Mouse (Mus musculus) spleen, postnatal 10 days (tissue): ENCODE data around the gene Zfp282.
"Not testable (repeated sequence)": the region's sequence is repeated elsewhere in the genome, so short reads cannot be mapped to it uniquely, and the experiment has no call there.

ENCODE experiments used
- DNase-seq, 2 experiments: peaks; one replicate each; pipeline ENCODE4 v3.0.0; 2021 to 2022; ENCODE audit warnings: low spot score in 2 of 2

Zfp282 gene

DNA sequence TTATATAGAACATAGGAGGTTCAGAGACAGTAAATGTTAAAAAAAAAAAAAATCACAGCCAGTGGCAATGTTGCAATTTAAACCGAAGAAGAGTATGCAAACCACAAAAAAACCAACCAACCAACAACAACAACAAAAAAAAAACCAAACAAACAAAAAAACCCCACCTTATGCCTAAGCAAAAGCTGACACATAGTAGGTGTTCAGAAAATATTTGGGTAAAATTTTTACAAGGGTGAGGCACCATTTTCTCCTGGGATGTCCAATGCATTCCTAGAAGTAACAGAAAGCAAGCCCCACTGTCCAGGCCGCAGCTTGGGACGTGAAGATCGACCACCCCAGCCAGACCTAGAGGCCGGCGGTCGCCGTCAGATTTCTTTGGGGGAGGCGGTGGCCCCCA is at the start of gene Zfp282:
Zfp282 (plus strand) TSS at position 147 of the 400 bp plus-strand sequence.
- DNase-seq = no peak

DNA sequence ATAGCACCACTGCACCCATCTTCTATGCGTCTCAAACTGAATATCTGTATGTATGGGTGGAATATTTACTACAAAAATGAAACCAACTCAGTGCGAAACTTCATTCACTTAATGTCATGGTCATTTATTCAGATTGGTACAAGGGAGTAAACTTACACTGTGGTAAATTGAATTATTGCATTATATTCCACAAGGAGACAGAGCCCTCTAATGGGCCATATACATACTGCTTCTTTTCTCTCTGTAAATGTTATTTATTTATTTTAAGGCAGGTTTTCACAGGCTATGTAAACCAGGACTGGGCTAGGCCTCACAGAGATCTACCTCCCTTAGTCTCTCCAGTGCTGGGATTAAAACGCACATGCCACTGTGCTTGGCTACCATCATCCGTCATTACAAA is 49.5 kb upstream of the Zfp282 start:
- no peak for DNase-seq

DNA sequence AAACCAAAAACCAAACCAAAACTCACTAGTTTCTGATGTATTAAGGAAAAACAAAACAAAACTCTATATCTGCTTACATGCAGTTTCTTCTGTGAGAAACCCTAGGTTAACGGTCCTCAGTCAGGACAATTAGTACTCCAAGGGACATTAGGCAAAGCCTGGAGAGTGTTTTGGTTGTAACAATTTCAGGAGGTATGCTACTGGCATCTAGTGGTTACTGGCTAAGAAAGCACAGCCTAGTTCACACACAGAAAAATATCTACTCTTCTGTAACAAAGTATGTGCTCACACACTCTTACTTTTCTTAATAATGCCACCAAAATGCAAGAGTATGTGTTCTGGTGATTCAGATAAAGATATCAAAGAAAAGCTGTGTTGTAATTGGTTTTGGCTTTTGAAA is 48.1 kb upstream of the Zfp282 start:
- no peak for DNase-seq

DNA sequence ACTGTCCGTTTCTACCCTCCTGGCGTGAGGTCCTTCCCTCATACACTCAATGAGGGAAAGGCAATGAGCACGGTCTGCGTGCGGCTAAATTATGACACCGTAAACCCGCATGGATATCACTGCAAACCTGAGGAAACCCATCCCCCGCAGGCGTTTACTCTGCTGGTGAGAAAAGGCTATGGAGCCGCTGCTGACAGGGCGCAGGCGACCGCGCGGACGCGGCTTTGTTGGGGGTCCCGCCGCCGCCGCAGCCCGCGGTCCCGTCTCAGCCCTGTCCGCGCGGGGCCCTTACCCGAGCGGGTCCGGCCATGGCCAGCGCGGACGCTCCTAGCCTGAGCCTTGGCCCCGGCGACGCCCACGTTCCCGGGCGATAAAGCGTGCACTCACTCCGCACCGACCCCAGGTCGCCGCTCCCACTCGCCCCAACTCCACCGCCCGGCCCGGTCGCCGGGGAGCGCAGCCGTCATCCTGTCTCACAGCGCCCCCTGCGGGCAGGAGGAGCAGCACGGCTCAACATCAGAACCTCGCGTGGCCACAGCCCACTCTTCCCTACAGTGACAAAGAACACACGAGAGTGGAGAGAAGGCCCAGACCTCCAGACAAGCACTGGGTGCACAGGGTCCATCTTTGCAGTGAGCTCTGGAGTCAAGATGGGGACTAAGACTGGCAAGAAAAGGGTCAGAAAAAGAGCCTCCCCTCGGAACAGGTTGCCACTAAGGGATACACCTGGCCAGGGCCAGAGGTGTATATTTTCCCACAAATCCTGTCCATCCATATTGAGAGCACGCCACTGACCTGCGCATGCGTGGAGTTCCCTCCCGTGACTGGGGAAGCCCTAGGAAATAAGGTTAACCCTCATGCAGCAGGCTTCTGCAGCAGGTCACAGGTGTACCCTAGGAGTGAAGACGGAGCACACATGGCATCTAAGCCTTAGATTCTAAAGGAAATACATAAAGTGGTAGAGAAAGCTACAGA is 46.6 kb upstream of the Zfp282 start, which contains the start of gene Zfp786:
Zfp786 (minus strand) TSS at position 764 of the 975 bp plus-strand sequence.
- peak; percentile 92 to 96 for DNase-seq

DNA sequence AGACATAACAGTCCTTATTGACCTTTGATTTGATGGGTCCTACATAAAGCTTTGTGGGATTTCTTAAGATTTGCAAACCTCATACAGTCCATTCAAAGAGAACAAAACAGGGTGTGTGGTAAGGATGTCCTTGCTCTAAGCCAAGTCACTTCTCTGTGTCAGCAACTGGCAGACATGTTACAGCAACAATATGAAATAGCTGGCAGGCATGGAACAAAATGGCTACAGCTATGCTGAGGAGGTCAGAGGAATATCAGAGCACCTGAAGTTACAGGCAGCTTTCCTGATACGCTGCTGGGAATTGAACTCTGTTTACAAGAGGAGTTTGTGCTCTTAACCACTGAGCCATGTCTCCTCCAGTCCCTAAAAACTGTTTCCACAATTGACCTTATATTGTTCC is 44.8 kb upstream of the Zfp282 start:
- DNase-seq = no peak

DNA sequence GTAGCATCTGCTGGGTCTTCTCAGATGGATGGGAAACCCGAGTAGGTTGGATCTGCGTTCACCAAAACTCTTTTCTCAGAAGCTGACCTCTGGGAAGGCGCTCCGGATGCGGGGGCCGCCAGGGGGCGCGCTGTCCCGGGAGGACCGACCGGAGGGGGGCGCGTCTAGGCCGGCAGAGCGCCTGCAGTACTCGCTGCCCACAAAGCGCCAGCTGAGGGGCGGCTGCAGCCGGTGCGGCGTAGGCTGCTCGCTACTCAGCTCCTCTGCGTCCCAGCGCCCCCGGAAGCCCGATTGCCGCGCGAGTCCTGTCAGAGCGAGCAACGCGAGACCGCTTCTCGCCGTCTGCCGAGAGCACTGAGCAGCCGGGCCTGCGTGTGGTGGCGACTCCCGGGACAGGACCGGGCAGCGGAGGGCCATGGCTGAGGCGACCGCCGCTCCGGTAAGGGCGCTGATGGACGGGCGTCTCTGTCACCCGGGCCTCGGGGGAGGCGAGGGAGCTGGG is 41.5 kb upstream of the Zfp282 start, which contains the start of gene Zfp398:
Zfp398 (plus strand) TSS at position 180 of the 502 bp plus-strand sequence.
- DNase-seq = peak; percentile 96 to 97

DNA sequence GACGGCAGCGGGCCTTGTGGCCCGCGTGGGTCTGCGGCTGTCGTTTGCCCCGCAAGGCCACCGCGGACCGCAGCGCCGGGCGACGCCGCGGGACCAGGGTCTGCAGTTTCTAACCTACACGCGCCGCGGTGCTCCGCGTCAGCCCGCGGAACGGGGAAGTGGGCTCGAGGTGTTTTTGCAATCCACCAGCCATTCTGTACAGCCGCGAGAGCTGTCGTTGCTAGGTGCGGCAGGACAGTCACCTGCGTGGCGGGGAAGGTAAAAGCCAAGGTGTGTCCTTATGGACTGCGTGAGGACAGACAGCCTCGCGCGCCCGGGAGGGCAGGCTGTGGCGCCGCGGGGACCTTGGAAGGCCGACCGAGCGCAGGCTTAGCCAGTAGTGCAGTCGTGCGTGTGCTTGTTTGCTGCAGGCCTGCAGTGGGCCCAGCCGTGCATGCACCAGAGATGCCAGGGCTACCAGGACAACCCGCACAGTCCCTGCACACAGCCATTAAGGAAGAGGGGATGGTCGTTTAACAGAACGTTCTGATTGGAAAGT is 41.0 kb upstream of the Zfp282 start:
- peak; percentile 64 to 75 for DNase-seq

DNA sequence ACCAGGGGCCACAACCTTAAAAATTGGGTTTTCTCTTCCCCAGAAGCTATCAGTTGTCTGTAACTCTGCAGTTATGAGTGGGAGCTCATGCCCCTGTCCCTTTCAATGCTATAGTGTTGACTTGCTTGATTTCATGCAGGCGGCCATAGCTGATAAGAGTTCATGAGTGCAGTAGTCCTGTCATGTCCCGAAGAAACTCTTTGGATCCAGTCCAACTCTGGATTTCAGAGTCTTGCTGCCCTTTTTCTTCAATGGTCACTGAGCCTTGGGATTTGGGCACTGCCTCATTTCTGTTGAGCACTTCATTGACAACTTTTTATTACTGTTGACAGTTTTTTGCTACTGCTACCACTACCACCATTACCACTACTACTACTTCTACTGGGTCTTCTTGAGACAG is 39.4 kb upstream of the Zfp282 start:
- no peak for DNase-seq

DNA sequence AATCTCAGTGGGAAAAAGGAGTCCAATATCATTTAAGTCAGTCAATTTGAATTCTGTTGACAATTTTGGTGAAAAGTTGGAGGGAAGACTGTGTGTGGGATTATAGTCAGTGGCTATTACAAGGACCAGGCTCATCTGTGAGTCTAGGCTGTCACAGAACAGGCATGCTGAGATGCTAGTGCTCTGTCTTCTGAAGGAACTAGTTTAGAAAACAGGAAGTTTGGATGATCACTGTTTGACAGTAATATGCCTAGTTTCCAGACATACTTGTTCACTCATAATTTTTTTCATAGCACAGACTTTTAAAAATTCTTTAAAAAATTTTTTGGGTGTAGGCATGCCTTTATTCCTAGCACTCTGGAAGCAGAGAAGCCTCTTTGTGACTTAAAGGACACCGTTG is 35.9 kb upstream of the Zfp282 start:
- no peak for DNase-seq

DNA sequence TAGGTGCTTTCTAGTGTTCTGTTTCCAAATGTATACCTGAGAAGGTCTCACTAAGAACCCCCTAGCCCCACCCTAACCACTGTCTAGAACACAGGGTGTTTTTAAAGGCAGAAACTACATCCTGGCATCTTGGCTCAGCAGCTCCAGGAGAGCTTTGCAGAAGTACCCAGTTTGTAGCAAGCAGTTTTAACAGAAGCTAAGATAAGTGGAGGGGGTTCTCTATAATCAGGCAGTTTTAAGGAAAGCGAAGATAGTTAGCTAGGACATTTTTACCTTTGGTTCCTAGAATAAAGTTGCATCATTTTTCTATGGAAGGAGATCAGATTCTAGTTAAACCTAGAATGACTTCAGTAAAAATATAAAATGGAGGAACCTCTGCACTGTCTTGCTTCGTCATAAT is 35.2 kb upstream of the Zfp282 start:
- no peak for DNase-seq

DNA sequence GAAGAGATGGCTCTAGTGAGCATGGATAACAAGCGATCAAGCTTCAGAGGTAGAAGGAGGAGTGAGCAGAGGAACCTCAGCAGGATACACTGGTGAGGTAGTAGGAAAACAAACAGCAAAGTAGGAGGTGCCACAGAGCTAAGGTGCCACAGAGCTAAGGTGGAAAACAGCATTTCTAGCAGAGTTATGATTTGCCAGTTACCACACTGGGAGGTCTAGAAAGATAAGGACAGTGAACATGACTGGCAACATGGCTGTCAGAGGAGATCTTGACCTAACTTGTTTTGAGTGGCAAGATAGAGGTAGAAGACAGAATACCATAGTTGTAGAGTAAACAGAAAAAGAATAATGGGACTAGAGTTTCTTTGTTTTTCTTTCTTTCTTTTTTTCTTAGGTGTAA is 34.7 kb upstream of the Zfp282 start:
- DNase-seq = no peak

DNA sequence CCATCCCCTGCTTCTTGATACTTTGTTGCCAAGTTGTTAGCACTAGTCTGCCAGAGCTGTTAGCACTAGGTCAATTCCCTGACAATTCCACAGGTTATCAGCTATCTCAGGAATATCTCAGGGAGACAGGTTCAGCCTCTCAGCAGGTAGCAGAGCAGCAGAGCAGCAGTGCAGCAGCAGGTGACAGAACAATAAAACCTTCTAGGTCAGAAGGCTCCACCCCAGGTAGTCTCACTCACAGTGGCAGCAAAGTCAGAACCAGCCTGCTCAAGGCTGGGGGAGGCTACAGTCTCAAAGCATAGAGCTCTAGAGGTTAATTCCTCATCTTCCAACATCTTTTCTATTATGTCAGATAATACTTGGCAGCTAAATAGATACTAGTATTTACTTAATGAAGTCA is 31.2 kb upstream of the Zfp282 start:
- DNase-seq = no peak

DNA sequence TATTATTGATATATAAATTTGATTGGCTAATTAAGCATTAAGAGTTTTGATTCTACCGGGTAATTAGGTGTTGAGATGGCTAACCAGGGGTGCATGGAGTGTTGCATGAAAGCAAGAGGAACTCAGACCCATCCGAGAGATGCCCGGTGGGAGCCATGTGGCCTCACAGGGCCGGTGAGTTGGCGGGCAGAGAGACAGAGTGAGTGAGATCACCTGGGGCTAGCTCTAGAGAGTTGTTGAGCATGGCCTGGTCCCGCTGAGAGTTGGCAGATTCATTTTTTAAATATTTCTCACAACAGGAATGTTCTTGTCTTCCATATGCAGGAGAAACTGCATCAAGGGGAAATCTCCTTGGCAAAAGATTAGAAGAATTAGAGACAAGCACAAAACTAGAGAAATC is 19.8 kb upstream of the Zfp282 start:
- DNase-seq = no peak

DNA sequence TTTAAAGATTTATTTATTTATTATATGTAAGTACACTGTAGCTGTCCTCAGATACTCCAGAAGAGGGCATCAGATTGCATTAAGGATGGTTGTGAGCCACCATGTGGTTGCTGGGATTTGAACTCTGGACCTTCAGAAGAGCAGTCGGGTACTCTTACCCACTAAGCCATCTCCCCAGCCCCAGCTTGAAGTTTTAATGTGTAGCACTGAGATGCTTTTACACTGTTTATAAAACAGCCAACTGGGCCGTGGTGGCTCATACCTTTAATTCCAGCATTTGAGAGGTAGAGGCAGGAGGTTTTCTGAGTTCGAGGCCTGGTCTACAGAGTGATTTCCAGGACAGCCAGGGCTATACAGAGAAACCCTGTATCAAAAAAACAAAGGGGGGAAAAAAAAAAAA is 19.3 kb upstream of the Zfp282 start:
- DNase-seq = not testable (repeated sequence)

DNA sequence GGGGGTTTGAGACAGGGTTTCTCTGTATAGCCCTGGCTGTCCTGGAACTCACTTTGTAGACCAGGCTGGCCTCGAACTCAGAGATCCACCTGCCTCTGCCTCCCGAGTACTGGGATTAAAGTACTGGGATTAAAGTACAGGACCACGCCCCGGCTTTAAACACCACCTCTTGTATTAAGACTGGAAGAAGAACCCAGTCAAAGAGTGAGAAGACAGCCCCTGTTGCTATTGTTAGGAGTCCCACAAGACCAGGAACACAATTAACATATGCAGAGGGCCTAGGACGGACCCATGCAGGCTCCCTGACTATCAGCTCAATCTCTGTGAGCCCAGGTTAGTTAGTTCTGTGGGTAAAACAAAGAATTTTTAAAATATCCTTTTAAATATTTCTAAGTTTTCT is 4.7 kb upstream of the Zfp282 start:
- DNase-seq = no peak

DNA sequence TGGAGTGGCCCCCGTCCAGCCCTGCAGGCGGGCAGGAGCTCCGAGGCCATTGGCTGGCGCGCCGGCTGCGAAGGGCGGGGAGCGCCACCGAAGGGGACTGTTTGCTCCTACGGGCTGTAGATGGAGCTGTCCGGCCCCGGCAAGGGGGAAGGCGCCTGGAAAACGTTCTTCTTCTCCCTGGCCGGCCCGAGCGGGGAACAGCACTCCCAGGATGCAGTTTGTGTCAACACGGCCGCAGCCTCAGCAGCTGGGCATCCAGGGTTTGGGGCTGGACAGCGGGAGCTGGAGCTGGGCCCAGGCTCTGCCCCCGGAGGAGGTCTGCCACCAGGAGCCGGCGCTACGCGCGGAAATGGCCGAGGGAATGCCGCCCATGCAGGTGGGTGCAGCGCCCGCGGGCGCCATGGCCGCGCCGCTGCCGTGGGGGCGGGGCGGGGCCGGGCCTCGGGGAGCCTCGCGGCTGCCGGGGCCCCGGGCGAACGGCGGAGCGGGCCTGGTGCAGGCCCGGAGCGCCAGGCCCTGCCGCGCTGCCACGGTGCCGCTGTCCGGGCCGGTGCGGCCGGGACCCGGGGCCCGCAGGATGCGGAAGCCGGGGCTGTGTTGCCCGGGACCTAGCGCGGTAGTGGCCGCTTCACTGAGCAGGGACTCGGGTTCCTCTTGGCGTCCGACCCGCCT is 593 bp downstream of the Zfp282 start:
- peak; percentile 86 to 88 for DNase-seq

DNA sequence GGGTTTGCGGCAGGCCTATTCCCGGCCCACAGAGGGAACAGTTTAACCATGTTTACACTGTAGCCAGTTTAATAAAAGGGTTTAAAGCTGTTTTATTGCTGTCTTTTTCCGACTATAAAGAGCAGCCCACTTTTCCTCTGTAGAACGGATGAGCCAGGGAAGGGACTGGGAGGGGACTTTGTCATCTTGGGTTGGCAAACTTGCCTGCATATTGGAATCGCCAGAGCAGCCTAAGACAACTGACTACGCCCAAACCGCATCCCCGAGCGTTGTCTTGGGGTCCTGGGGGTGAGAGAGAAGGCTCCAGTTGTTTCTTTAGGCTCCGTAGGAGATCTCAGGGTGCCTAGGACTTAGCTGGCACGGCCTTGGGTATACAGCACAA is 1.1 kb downstream of the Zfp282 start:
- peak in 1 of 2 experiments; percentile 32 for DNase-seq

DNA sequence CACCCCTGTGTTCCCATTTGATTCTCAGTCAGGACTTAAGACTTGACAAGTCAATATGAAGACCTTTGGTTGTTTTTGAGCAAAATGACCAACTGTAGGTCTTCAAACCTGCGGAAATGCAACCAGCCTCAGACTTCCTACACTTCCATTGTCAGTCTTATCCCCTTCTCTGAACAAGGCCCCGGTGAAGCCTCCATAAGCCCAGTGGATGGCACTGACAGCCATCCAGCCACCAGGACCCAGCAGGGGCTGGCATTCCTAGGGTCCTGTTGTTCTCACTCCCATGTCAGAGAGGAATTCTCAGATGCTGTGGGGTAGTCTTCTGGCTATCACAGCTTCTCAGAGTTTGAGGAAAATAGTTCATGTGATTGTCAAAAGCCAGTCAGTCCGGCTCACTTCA is 1.6 kb downstream of the Zfp282 start:
- DNase-seq = no peak

DNA sequence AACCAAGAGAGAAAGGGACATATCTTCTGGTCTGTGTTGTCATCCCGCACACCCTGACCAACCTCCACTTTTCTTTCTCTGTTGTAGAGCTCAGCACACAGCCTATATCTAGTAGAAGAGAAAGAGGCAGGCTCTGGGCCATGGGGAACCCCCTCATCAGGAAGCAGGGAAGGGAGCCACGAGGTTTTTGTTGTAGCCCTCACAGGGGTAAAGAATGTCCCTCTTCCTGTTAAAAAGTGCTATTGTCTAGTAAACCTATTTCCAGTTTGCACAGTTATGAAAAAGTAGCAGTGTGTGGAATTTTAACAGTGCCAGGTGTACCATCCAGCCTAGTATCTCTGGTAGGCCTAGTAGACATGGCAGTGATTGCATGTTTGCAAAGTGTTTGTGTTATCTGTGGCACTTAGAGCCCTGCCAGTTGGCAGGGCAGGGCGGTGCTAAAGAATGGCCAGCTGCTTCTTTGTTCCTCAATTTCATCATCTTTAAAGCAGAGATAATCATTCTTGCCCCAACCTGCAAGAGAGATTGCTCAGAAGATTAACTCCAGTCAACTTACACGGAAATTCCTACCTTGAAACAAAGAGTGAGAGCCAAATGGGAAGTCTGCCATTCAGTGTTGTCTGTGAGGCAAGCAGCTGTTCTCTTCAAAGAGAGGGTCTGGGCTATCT is 2.2 kb downstream of the Zfp282 start:
- no peak for DNase-seq

DNA sequence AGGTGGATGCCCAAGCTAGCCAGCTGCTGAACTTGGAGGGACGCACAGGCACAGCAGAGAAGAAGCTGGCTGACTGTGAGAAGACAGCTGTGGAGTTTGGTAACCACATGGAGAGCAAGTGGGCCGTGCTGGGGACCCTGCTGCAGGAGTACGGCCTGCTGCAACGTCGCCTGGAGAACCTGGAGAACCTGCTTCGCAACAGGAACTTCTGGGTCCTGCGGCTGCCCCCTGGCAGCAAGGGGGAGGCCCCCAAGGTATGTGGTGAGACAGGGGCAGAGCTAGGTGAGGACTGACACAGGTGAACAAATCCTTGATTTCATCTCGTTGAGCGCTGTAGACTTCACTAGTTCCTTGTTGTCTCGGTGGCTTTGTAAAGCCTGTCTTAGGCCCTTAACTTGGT is 3.2 kb downstream of the Zfp282 start:
- DNase-seq = no peak

DNA sequence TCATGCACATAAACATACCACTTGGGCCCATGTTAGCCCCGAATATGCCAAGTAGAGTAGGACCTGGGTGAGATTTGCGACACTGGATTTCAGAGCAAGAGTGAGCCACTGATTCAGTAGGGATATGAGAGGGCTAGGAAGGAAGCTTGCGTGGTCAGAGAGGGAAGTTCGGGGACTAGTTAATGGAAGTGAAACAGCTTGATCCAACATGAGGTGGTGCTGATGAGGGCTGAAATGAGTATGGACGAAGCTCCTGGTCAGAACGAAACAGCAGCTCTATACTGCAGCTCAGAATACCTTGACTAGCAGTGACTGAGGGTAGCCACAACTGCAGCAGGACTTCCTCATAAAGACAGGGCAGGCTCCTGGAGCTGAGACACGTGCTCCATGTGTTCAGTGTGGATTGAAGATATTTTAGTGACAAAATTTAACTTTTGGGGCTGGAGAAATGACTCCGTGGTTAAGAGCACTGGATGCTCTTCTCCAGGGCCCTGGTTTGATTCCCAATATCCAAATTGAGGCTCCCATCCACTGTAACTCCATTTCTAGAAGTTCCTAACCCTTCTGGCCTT is 11.9 kb downstream of the Zfp282 start:
- DNase-seq = no peak

DNA sequence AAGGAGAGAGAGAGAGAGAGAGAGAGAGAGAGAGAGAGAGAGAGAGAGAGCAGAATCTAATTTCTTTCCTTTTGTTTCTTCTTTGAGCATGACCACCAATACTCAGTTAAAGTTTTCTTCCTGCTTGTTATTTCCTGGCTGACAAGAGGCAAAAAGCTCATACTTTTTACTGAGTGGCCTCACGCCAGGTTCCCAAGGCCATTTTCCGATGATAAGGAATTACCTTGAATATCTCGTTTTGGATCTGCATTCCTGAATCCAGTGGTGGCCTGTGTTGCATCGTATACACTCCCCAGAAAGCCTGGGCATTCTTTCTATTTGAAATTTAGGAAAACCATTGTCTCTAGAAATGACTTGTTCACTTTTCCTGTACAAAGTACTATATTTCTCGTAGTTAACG is 22.4 kb downstream of the Zfp282 start:
- no peak for DNase-seq
